Mouse (Mus musculus): ENCODE results near the gene Gtf2e1.

Gtf2e1 gene

GRCm38 (mm10) chr16:37546312-37546711 lies 6.7 kb upstream of the Gtf2e1 start:
- no peak for DNase-seq (ENCODE audit: low spot score)

GRCm38 (mm10) chr16:37540776-37541175 lies 1.2 kb upstream of the Gtf2e1 start:
- no peak for DNase-seq (ENCODE audit: low spot score)

GRCm38 (mm10) chr16:37539240-37539610 lies 364 bp downstream of the Gtf2e1 start:
- no peak for DNase-seq (ENCODE audit: low spot score)

- DNase-seq (ENCODE audit: low spot score) = no peak
Measured at GRCm38 (mm10) chr16:37533369-37534068, 6.1 kb downstream of the Gtf2e1 start.

- no peak for DNase-seq (ENCODE audit: low spot score)
Measured at GRCm38 (mm10) chr16:37532046-37532445, 7.5 kb downstream of the Gtf2e1 start.

- no peak for DNase-seq (ENCODE audit: low spot score)
Measured at GRCm38 (mm10) chr16:37530170-37530569, 9.4 kb downstream of the Gtf2e1 start.

- no peak for DNase-seq (ENCODE audit: low spot score)
Measured at GRCm38 (mm10) chr16:37526688-37527223, 12.8 kb downstream of the Gtf2e1 start.

GRCm38 (mm10) chr16:37525121-37525520 lies 14.5 kb downstream of the Gtf2e1 start:
- DNase-seq (ENCODE audit: low spot score) = no peak

- no peak for DNase-seq (ENCODE audit: low spot score)
Measured at GRCm38 (mm10) chr16:37522100-37522697, 17.4 kb downstream of the Gtf2e1 start.

GRCm38 (mm10) chr16:37520190-37521040 lies 19.2 kb downstream of the Gtf2e1 start:
- no peak for DNase-seq (ENCODE audit: low spot score)

GRCm38 (mm10) chr16:37519721-37520120 lies 19.9 kb downstream of the Gtf2e1 start:
- no peak for DNase-seq (ENCODE audit: low spot score)

- no peak for DNase-seq (ENCODE audit: low spot score)
Measured at GRCm38 (mm10) chr16:37518662-37519061, 20.9 kb downstream of the Gtf2e1 start.

- no peak for DNase-seq (ENCODE audit: low spot score)
Measured at GRCm38 (mm10) chr16:37517596-37518211, 21.9 kb downstream of the Gtf2e1 start.

GRCm38 (mm10) chr16:37516376-37516993 lies 23.1 kb downstream of the Gtf2e1 start:
- no peak for DNase-seq (ENCODE audit: low spot score)

- no peak for DNase-seq (ENCODE audit: low spot score)
Measured at GRCm38 (mm10) chr16:37514644-37515043, 24.9 kb downstream of the Gtf2e1 start.

- no peak for DNase-seq (ENCODE audit: low spot score)
Measured at GRCm38 (mm10) chr16:37511489-37511888, 28.1 kb downstream of the Gtf2e1 start.

GRCm38 (mm10) chr16:37506751-37507150 lies 32.8 kb downstream of the Gtf2e1 start:
- no peak for DNase-seq (ENCODE audit: low spot score)

- DNase-seq (ENCODE audit: low spot score) = no peak
Measured at GRCm38 (mm10) chr16:37504517-37504916, 35.1 kb downstream of the Gtf2e1 start.

- no peak for DNase-seq (ENCODE audit: low spot score)
Measured at GRCm38 (mm10) chr16:37498581-37498980, 41.0 kb downstream of the Gtf2e1 start.

- DNase-seq (ENCODE audit: low spot score) = no peak
Measured at GRCm38 (mm10) chr16:37495017-37495416, 44.6 kb downstream of the Gtf2e1 start.

- no peak for DNase-seq (ENCODE audit: low spot score)
Measured at GRCm38 (mm10) chr16:37486826-37487612, 52.6 kb downstream of the Gtf2e1 start.

Measured in lung, postnatal 25 days (tissue).